Mouse (Mus musculus) lung, adult 2 months (tissue): ENCODE measurements at regions not wholly inside any gene's neighbourhood (a gene's known extent, or its start where the extent isn't known, plus 50 kb on each side); places are given as distances from the start of the nearest gene placed in this dataset.

Experiments
- CTCF ChIP-seq: fragments of 200-500 bp; IDR thresholded peaks from 2 replicates; pipeline ENCODE4 v1.5.1; 2011; ENCODE audit warnings: mild to moderate bottlenecking, low read length, control low read depth; ENCODE audit not compliant: insufficient read depth
- POLR2A ChIP-seq: fragments of 200-500 bp; IDR thresholded peaks from 2 replicates; pipeline ENCODE4 v1.6.1; 2011; ENCODE audit warnings: low read depth, mild to moderate bottlenecking, control low read depth, low read length, borderline replicate concordance; ENCODE audit errors: extremely low read depth

DNA sequence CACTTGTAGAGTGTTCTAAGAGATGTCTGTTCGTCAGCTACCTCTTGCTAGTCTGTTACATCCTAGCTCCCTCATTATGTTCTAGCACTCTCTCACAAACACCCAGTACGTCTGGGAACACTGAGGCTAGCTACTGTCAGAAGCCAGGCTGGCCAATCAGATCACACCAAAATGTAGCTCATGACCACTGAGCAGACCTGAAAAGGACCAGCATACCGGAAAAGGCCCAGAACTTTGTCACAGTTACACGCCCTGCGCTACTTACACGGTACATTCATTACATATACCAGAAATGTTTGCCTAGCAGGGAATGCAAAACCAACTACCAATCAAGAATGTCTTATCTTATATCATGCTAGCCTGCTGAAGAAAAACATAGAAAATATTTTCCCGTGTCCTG, 216.5 kb upstream of the Foxq1 start:
- TF ChIP-seq CTCF (no peak), POLR2A (no peak)
